Mouse (Mus musculus) lung, postnatal 0 days (tissue): ENCODE data around the gene Msmp.

Experiments
- CTCF ChIP-seq: IDR thresholded peaks from 2 replicates; pipeline ENCODE4 v1.5.1; 2016; ENCODE audit warnings: antibody characterized with exemption, mild to moderate bottlenecking
- EP300 ChIP-seq: IDR thresholded peaks from 2 replicates; pipeline ENCODE4 v1.6.1; 2016; ENCODE audit warnings: antibody characterized with exemption, mild to moderate bottlenecking, control low read depth

GRCm38 (mm10) chr4:43630030-43630581 is 45.8 kb upstream of the Msmp start:
- TF ChIP-seq CTCF: peak; percentile 91
- TF ChIP-seq EP300: peak; percentile 52; the same call in 1 of the 2 replicates
